ENCODE assay signal across 16 mouse cellular contexts in the genomic region with DNA sequence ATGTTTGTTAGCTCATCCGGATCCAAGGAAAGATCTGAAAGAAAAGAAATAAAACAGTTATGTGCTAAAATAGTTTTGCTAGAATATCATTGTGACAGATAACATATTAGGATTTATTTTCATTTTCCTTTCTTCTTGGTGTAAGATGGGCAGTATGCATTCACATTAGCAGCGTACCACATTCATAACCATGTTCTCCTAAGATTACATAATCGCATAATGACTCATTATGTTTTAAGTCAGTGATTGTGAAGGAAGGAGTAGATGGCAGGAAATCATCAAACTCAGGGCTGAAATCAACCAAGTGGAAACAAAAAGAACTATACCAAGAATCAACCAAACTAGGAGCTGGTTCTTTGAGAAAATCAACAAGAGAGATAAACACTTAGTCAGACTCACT. TPM values are rescaled to one million over a fixed set of nuclear protein-coding genes. Genes with fewer than 3 reads are reported as not detected.
"Had no signal": no experiment of that assay in that cellular context is flagged by ENCODE, and none has a peak within 500 bp of the region (broad histone marks: within the 10 kb centered on the region; RNA-seq: fewer than 3 reads in every experiment).

No protein-coding gene starts in this region.

- ATAC-seq: liver, postnatal 0 days; lung, postnatal 0 days; midbrain, embryonic 13.5 days; midbrain, embryonic 15.5 days had no signal

- DNase-seq: liver, embryonic 13.5 days; liver, postnatal 0 days; lung, adult 2 months; lung, postnatal 14 days; lung, postnatal 36 days; retina, postnatal 1 day; right cerebral cortex, adult 18-20 months; right cerebral cortex, postnatal 25 days; thymus, adult 18-20 months; thymus, postnatal 14 days; thymus, postnatal 36 days had no signal

RNA-seq across cellular contexts. Expression of gene Gpr150, which starts 5.8 kb away (rescaled TPM):
- total RNA-seq: monocyte, adult 5-6 weeks; neutrophil, adult 5-6 weeks had no signal
